Mouse (Mus musculus): Measurements from ENCODE around the gene Foxj3. TPM values are rescaled to one million over a fixed set of nuclear protein-coding genes. Genes with fewer than 3 reads are reported as not detected.

The Foxj3 gene
- total and polyA plus RNA-seq, 3 experiments = 13.4 to 33.9 (median 15.3) TPM

DNA sequence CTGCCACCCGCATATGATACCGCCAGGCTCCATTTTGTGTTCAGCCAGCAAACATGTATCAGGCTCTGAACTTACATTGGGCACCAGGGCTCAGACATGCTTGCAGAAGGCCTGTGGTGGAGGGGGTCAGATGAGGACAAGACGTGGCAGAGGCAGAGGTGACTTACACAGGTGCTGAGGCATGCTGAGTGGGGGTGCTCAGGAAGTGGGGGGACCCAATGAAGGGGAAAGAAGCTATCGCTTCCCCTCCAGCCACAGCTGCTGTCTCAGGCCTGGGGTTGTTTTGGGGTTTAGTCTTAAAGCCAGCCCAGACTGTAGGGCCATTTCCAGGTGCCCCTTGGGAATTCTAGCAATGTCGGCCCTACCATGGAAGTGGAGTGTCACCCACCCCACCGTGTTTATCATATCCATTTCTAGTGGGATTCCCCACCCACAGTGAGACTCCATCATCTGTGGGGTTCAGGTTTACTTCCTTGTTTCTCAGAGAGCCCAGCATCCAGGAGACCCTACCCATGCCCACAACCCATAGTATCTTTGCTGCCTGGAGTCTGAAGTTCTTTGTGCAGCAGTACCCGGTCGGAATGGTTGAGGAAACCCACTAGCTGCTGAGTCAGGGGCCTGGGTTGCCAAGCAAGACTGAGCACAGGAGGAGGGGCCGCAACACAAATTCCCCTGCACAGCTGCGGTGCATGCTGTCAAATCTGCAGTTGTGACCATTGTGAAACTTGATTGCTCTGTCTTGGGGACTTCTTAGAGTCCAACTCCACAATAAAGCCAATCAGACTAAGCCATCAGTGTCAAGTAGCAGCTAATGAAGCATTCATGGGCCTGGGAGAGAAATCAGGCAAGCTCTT, 132.8 kb downstream of the Foxj3 start:
- dilution Hi-C loops (cut with MboI; ENCODE audit: extremely low pct_ligation_motif_present, extremely low pct_unique_long_range_greater_than_20kb, low sequenced_read_pairs) = no loop called here
- in situ Hi-C loops (cut with MboI; ENCODE audit: low pct_ligation_motif_present, low pct_unique_long_range_greater_than_20kb, low sequenced_read_pairs) = loop anchor here (5.0 to 25.0 kb wide), 4 partner anchors 37 to 407 kb away; partner anchors contain the start of genes Cldn19, Ppcs and Zmynd12
- Histone ChIP-seq H3K4me2 (ENCODE audit: insufficient read depth, low read depth, poor library complexity, severe bottlenecking) (peak overlapping the region; percentile 82), H3K27me3 (replicated peaks) (no peaks in the 10 kb centered on the region), H3K27ac (ENCODE audit: insufficient read depth, low read depth) (peak overlapping the region; percentile 87), H3K4me1 (ENCODE audit: control insufficient read depth in 1 of 2, insufficient read depth in 2 of 2) (peaks cover 31 to 73% of the 10 kb centered on the region in 2 experiments), H3K9me3 (replicated peaks; ENCODE audit: low read length) (no peaks in the 10 kb centered on the region), H3K79me2 (replicated peaks; ENCODE audit: control insufficient read depth, extremely low read depth, insufficient read depth, poor library complexity, severe bottlenecking) (no peaks in the 10 kb centered on the region), H3K36me3 (replicated peaks in 1 of 2; ENCODE audit: control insufficient read depth in 1 of 2, insufficient read depth in 1 of 2, low read length in 1 of 2) (no peaks in the 10 kb centered on the region), H3K4me3 (replicated peaks in 1 of 3; ENCODE audit: low read depth in 2 of 3, low read length in 2 of 3, poor library complexity in 1 of 3) (peak overlapping the region in 1 of 3 experiments; percentile 12), H3K9ac (ENCODE audit: insufficient read depth, low read depth) (peak overlapping the region; percentile 24)
- DNase-seq (ENCODE audit: extremely low read depth) = peak; percentile 87
- TF ChIP-seq KAT2A (IDR thresholded peaks at IDR 0.05; ENCODE audit: insufficient replicate concordance, low read length) = 0 out of 2 replicates have a peak, but pooled peaks have one; percentile 39
- TF ChIP-seq ZKSCAN1 (IDR thresholded peaks at IDR 0.05; ENCODE audit: borderline replicate concordance, low read depth, low read length) = no peak
- peak; percentile 76 for TF ChIP-seq ETS1 (conservative IDR thresholded peaks at IDR 0.05; ENCODE audit: low read depth, low read length)
- TF ChIP-seq PAX5 (IDR thresholded peaks at IDR 0.05; ENCODE audit: low read length) = no peak
- TF ChIP-seq ELF1 (IDR thresholded peaks at IDR 0.05; ENCODE audit: low read depth, low read length) = peak; percentile 62; the same call in 1 of the 2 replicates
- peak; percentile 27; the same call in 1 of the 2 replicates for TF ChIP-seq NRF1 (IDR thresholded peaks at IDR 0.05; ENCODE audit: low read depth, low read length)
- peak; percentile 88 for TF ChIP-seq SIN3A (IDR thresholded peaks at IDR 0.05; ENCODE audit: low read length)
- peak; percentile 39; the same call in 1 of the 2 replicates for TF ChIP-seq MAX (IDR thresholded peaks at IDR 0.05; ENCODE audit: low read length)
- TF ChIP-seq MYC (IDR thresholded peaks at IDR 0.05; ENCODE audit: low read depth, low read length) = no peak
- 0 out of 2 replicates have a peak, but pooled peaks have one; percentile 15 for TF ChIP-seq JUND (conservative IDR thresholded peaks at IDR 0.05; ENCODE audit: low read depth, low read length)
- TF ChIP-seq RCOR1 (conservative IDR thresholded peaks at IDR 0.05; ENCODE audit: low read depth, low read length) = 0 out of 2 replicates have a peak, but pooled peaks have one; percentile 65
- TF ChIP-seq ZNF384 (IDR thresholded peaks at IDR 0.05; ENCODE audit: low read depth, low read length) = no peak
- TF ChIP-seq SMC3 (IDR thresholded peaks at IDR 0.05; ENCODE audit: low read depth, low read length) = peak; percentile 2; the same call in 1 of the 2 replicates
- TF ChIP-seq EP300 (IDR thresholded peaks at IDR 0.05; ENCODE audit: low read length) = peak; percentile 74
- peak; percentile 62; the same call in 1 of the 2 replicates for TF ChIP-seq MAZ (IDR thresholded peaks at IDR 0.05; ENCODE audit: low read depth, low read length)
- no peak for TF ChIP-seq UBTF (IDR thresholded peaks at IDR 0.05; ENCODE audit: low read depth, low read length)
- TF ChIP-seq USF1 (IDR thresholded peaks at IDR 0.05; ENCODE audit: low read depth, low read length) = no peak
- TF ChIP-seq ZMIZ1 (IDR thresholded peaks at IDR 0.05; ENCODE audit: low read depth, low read length) = peak; percentile 45; the same call in 1 of the 2 replicates
- peak; percentile 39 for TF ChIP-seq POLR2A (IDR thresholded peaks at IDR 0.05; ENCODE audit: low read depth, low read length)
- TF ChIP-seq IRF4 (IDR thresholded peaks at IDR 0.05; ENCODE audit: low read depth, low read length) = 0 out of 2 replicates have a peak, but pooled peaks have one; percentile 3
- peak; percentile 40; the same call in 1 of the 2 replicates for TF ChIP-seq MXI1 (IDR thresholded peaks at IDR 0.05; ENCODE audit: low read depth, low read length)
- TF ChIP-seq CTCF (conservative IDR thresholded peaks at IDR 0.05 in 1 of 2, IDR thresholded peaks at IDR 0.05 in 1 of 2; ENCODE audit: low read depth in 2 of 2, low read length in 2 of 2) = no peak
- no peak for TF ChIP-seq USF2 (conservative IDR thresholded peaks at IDR 0.05; ENCODE audit: low read depth, low read length)
- peak; percentile 88 for TF ChIP-seq TCF12 (IDR thresholded peaks at IDR 0.05; ENCODE audit: low read depth, low read length)
- TF ChIP-seq TBP (conservative IDR thresholded peaks at IDR 0.05; ENCODE audit: low read depth, low read length) = 0 out of 2 replicates have a peak, but pooled peaks have one; percentile 37
- TF ChIP-seq JUN (IDR thresholded peaks at IDR 0.05; ENCODE audit: insufficient read depth, low read depth, low read length) = no peak
- peak; percentile 90 for TF ChIP-seq MAFK (IDR thresholded peaks at IDR 0.05; ENCODE audit: insufficient replicate concordance, low read length)
- peak; percentile 59 for TF ChIP-seq MEF2A (IDR thresholded peaks at IDR 0.05; ENCODE audit: borderline replicate concordance, low read depth, low read length)
- TF ChIP-seq NELFE (IDR thresholded peaks at IDR 0.05; ENCODE audit: low read depth, low read length) = 0 out of 2 replicates have a peak, but pooled peaks have one; percentile 44
- 0 out of 2 replicates have a peak, but pooled peaks have one; percentile 26 for TF ChIP-seq HCFC1 (IDR thresholded peaks at IDR 0.05; ENCODE audit: low read depth, low read length)
- no peak for TF ChIP-seq POLR2AphosphoS2 (IDR thresholded peaks at IDR 0.05; ENCODE audit: low read depth, low read length)
- TF ChIP-seq BHLHE40 (IDR thresholded peaks at IDR 0.05; ENCODE audit: low read depth, low read length) = peak; percentile 53; the same call in 1 of the 2 replicates
- TF ChIP-seq CHD2 (IDR thresholded peaks at IDR 0.05; ENCODE audit: low read length) = peak; percentile 65
- TF ChIP-seq GABPA (IDR thresholded peaks at IDR 0.05; ENCODE audit: insufficient replicate concordance, low read depth, low read length) = no peak
- TF ChIP-seq CHD1 (IDR thresholded peaks at IDR 0.05; ENCODE audit: low read depth, low read length) = 0 out of 2 replicates have a peak, but pooled peaks have one; percentile 68
- TF ChIP-seq ZC3H11A (IDR thresholded peaks at IDR 0.05; ENCODE audit: low read depth, low read length) = no peak
- no peak for TF ChIP-seq E2F4 (IDR thresholded peaks at IDR 0.05; ENCODE audit: insufficient replicate concordance, low read depth, low read length)

Measured in CH12.LX (cell line).